Mouse (Mus musculus) liver, postnatal 0 days (tissue): ENCODE data around the gene Pnpla2.

Experiments
- CTCF ChIP-seq: sonication (generic); IDR thresholded peaks from 2 replicates; pipeline ENCODE4 v1.5.1; 2016; ENCODE audit warnings: antibody characterized with exemption, low read depth
- EP300 ChIP-seq: IDR thresholded peaks from 2 replicates; pipeline ENCODE4 v1.6.1; 2016; ENCODE audit warnings: antibody characterized with exemption, low read depth, mild to moderate bottlenecking

GRCm38 (mm10) chr7:141464603-141465201 lies 9.7 kb downstream of the Pnpla2 start:
- TF ChIP-seq CTCF, result no peak
- TF ChIP-seq EP300, result no peak
